Mouse (Mus musculus) bone marrow macrophage, adult 2 months (primary cell): ENCODE measurements around the gene Traf5.

Source experiments
- CTCF ChIP-seq: IDR thresholded peaks from 2 replicates; pipeline ENCODE4 v1.5.1; 2012; ENCODE audit warnings: low read depth, mild to moderate bottlenecking, low read length, moderate library complexity
- POLR2A ChIP-seq: IDR thresholded peaks from 2 replicates; pipeline ENCODE4 v1.6.1; 2012; ENCODE audit warnings: mild to moderate bottlenecking, low read depth, low read length, borderline replicate concordance

DNA sequence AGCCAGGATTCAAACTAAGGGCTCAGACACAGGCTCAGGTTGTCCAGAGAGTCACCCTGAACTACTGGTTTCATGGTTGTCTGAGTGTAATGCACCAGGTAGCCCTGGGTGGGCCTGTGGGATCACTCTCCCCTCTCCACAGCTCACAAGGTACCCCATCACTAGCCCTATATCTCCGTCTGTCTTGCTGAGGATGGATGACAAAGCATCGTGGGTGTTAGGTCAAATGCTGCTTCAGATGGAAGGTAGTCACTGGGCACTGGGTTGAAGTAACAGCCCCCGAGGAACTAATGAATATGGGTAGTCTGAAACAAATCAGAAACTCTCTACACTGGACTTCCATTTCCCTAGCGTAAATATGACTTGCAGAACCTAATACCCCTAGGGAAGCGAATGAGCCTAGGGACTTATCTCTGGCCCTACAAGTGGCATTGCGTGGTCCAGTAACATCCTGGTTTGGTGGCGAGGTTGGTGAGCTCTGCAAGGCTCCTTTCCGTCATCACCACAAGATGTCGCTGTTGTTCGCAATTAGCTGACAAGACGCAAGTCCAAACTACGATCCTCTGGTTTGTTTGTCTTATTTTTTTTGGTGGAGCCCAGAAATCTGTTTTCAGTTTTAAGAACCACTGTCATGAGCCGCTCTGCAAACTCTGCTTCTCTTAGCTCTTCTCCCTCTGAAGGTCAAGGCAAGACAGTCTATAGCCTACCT is 127.4 kb downstream of the Traf5 start:
- TF ChIP-seq CTCF (0 out of 2 replicates have a peak, but pooled peaks have one; percentile 42), POLR2A (no peak)
